Mouse (Mus musculus): ENCODE measurements at regions not wholly inside any gene's neighbourhood (a gene's known extent, or its start where the extent isn't known, plus 50 kb on each side); places are given as distances from the start of the nearest gene placed in this dataset.
A peak's percentile ranks its signal among the peaks of the same experiment; 100 is the strongest.

GRCm38 (mm10) chr2:78651549-78651948 is 216.4 kb upstream of the Ube2e3 start:
- ATAC-seq: no peak
- WGBS: 10% methylated on average over 2 of the region's 2 CpGs

GRCm38 (mm10) chr2:78640361-78640760 is 227.6 kb upstream of the Ube2e3 start:
- ATAC-seq (no peak), DNase-seq (ENCODE audit: low spot score) (no peak)
- Histone ChIP-seq H3K9ac (replicated peaks; ENCODE audit: low read depth) (no peak overlapping the region), H3K4me1 (ENCODE audit: insufficient read depth, low read depth, low read length) (no peaks in the 10 kb centered on the region), H3K9me3 (ENCODE audit: low read length) (no peaks in the 10 kb centered on the region), H3K4me3 (ENCODE audit: low read depth, low read length) (no peak overlapping the region), H3K4me2 (replicated peaks; ENCODE audit: low read depth, low read length) (no peak overlapping the region), H3K27me3 (replicated peaks; ENCODE audit: insufficient read depth, low read length) (no peaks in the 10 kb centered on the region), H3K36me3 (ENCODE audit: insufficient read depth, low read length) (no peaks in the 10 kb centered on the region), H3K27ac (ENCODE audit: low read length) (no peak overlapping the region)
- no peak for TF ChIP-seq EP300 (IDR thresholded peaks at IDR 0.05)
- TF ChIP-seq CTCF (IDR thresholded peaks at IDR 0.05): no peak
- WGBS: 72% methylated on average over 6 of the region's 6 CpGs

More at GRCm38 (mm10) chr2:78651549-78651948, 216.4 kb upstream of the Ube2e3 start:
- Histone ChIP-seq H3K36me3 (ENCODE audit: insufficient read depth, low read length) (no peaks in the 10 kb centered on the region), H3K27ac (ENCODE audit: low read length) (no peak overlapping the region), H3K4me1 (ENCODE audit: insufficient read depth, low read depth, low read length) (no peaks in the 10 kb centered on the region), H3K27me3 (replicated peaks; ENCODE audit: insufficient read depth, low read length) (no peaks in the 10 kb centered on the region), H3K4me3 (ENCODE audit: low read depth, low read length) (no peak overlapping the region), H3K9ac (replicated peaks; ENCODE audit: low read depth) (no peak overlapping the region), H3K9me3 (ENCODE audit: low read length) (no peaks in the 10 kb centered on the region), H3K4me2 (replicated peaks; ENCODE audit: low read depth, low read length) (no peak overlapping the region)
- no peak for DNase-seq (ENCODE audit: low spot score)
- TF ChIP-seq CTCF (IDR thresholded peaks at IDR 0.05): no peak
- no peak for TF ChIP-seq EP300 (IDR thresholded peaks at IDR 0.05)

- Histone ChIP-seq H3K9me3 (ENCODE audit: low read length) (no peaks in the 10 kb centered on the region), H3K4me1 (ENCODE audit: insufficient read depth, low read depth, low read length) (no peaks in the 10 kb centered on the region), H3K9ac (replicated peaks; ENCODE audit: low read depth) (no peak overlapping the region), H3K4me2 (replicated peaks; ENCODE audit: low read depth, low read length) (no peak overlapping the region), H3K36me3 (ENCODE audit: insufficient read depth, low read length) (no peaks in the 10 kb centered on the region), H3K27me3 (replicated peaks; ENCODE audit: insufficient read depth, low read length) (no peaks in the 10 kb centered on the region), H3K27ac (ENCODE audit: low read length) (no peak overlapping the region), H3K4me3 (ENCODE audit: low read depth, low read length) (no peak overlapping the region)
- TF ChIP-seq EP300 (IDR thresholded peaks at IDR 0.05): no peak
- no peak for TF ChIP-seq CTCF (IDR thresholded peaks at IDR 0.05)
- WGBS: 76% methylated on average over 4 of the region's 4 CpGs
- DNase-seq (ENCODE audit: low spot score) (no peak), ATAC-seq (no peak)
These were observed 242.7 kb upstream of the Ube2e3 start for GRCm38 (mm10) chr2:78625264-78625663.

GRCm38 (mm10) chr2:78606388-78606787 is 261.5 kb upstream of the Ube2e3 start:
- DNase-seq (ENCODE audit: low spot score) (peak; percentile 69), ATAC-seq (peak; percentile 92)
- H3K9ac ChIP-seq (replicated peaks; ENCODE audit: low read depth): no peak overlapping the region
- no peak overlapping the region for H3K4me3 ChIP-seq (ENCODE audit: low read depth, low read length)
- no peaks in the 10 kb centered on the region for H3K36me3 ChIP-seq (ENCODE audit: insufficient read depth, low read length)
- TF ChIP-seq CTCF (IDR thresholded peaks at IDR 0.05) (no peak), EP300 (IDR thresholded peaks at IDR 0.05) (0 out of 2 replicates have a peak, but pooled peaks have one; percentile 9)
- H3K27me3 ChIP-seq (replicated peaks; ENCODE audit: insufficient read depth, low read length): no peaks in the 10 kb centered on the region
- no peaks in the 10 kb centered on the region for H3K9me3 ChIP-seq (ENCODE audit: low read length)
- no peaks in the 10 kb centered on the region for H3K4me1 ChIP-seq (ENCODE audit: insufficient read depth, low read depth, low read length)
- H3K4me2 ChIP-seq (replicated peaks; ENCODE audit: low read depth, low read length): no peak overlapping the region
- H3K27ac ChIP-seq (ENCODE audit: low read length): no peak overlapping the region

DNA sequence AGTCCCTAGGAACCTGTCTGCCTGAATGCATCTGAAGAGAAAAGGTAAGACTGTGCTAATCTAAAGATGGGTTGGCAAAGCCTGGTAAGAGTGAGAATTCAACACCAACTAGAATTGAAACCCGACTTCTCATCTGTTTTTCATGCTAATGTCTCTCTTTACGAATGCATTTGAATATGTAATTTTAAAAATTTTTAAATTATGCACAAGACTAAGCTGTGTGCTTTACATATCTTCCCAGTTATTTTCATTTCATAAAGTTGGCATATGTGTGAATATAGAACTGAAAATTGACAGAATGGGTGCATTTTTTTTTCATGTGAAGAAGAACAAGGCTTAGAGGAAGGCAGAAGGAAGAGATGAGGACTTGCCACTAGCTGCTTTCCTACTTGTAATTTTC is 267.2 kb upstream of the Ube2e3 start:
- no peak for TF ChIP-seq EP300 (IDR thresholded peaks at IDR 0.05)
- TF ChIP-seq CTCF (IDR thresholded peaks at IDR 0.05): no peak
- Histone ChIP-seq H3K27ac (ENCODE audit: low read length) (no peak overlapping the region), H3K36me3 (ENCODE audit: insufficient read depth, low read length) (no peaks in the 10 kb centered on the region), H3K4me1 (ENCODE audit: insufficient read depth, low read depth, low read length) (no peaks in the 10 kb centered on the region), H3K4me3 (ENCODE audit: low read depth, low read length) (no peak overlapping the region), H3K9me3 (ENCODE audit: low read length) (no peaks in the 10 kb centered on the region), H3K9ac (replicated peaks; ENCODE audit: low read depth) (no peak overlapping the region), H3K4me2 (replicated peaks; ENCODE audit: low read depth, low read length) (no peak overlapping the region), H3K27me3 (replicated peaks; ENCODE audit: insufficient read depth, low read length) (no peaks in the 10 kb centered on the region)
- 91% methylated on average over 2 of the region's 2 CpGs for WGBS
- no peak for ATAC-seq
- no peak for DNase-seq (ENCODE audit: low spot score)

DNA sequence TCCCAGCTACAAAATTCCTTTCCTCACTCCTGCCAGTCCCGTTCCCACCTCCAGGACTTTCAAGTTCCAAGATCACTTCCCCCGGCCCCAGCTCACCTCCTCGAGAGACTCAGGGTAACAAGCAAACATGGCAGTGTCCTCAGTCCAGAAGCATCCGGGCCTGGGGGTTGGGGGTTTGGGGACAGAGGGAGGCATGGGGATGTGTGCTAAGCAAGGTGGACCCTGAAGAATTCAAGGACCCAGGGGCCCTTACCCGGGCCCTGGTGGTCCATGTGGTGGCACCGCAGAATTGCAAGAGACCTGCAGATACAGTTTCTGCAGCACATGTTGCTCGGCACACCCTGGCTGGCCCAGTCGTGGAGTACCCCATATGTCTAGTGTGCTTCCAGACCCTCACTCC is 269.9 kb upstream of the Ube2e3 start:
- WGBS: 74% methylated on average over 8 of the region's 8 CpGs
- no peak overlapping the region for H3K4me2 ChIP-seq (replicated peaks; ENCODE audit: low read depth, low read length)
- H3K9me3 ChIP-seq (ENCODE audit: low read length): no peaks in the 10 kb centered on the region
- no peak for ATAC-seq
- H3K4me1 ChIP-seq (ENCODE audit: insufficient read depth, low read depth, low read length): no peaks in the 10 kb centered on the region
- H3K4me3 ChIP-seq (ENCODE audit: low read depth, low read length): no peak overlapping the region
- no peak for DNase-seq (ENCODE audit: low spot score)
- H3K27me3 ChIP-seq (replicated peaks; ENCODE audit: insufficient read depth, low read length): no peaks in the 10 kb centered on the region
- H3K9ac ChIP-seq (replicated peaks; ENCODE audit: low read depth): no peak overlapping the region
- TF ChIP-seq EP300 (IDR thresholded peaks at IDR 0.05) (no peak), CTCF (IDR thresholded peaks at IDR 0.05) (no peak)
- H3K27ac ChIP-seq (ENCODE audit: low read length): no peak overlapping the region
- no peaks in the 10 kb centered on the region for H3K36me3 ChIP-seq (ENCODE audit: insufficient read depth, low read length)

GRCm38 (mm10) chr2:78596251-78596650 is 271.7 kb upstream of the Ube2e3 start:
- DNase-seq (ENCODE audit: low spot score) (no peak), ATAC-seq (no peak)
- Histone ChIP-seq H3K4me2 (replicated peaks; ENCODE audit: low read depth, low read length) (no peak overlapping the region), H3K4me3 (ENCODE audit: low read depth, low read length) (no peak overlapping the region), H3K27ac (ENCODE audit: low read length) (no peak overlapping the region), H3K9me3 (ENCODE audit: low read length) (no peaks in the 10 kb centered on the region), H3K4me1 (ENCODE audit: insufficient read depth, low read depth, low read length) (no peaks in the 10 kb centered on the region), H3K36me3 (ENCODE audit: insufficient read depth, low read length) (no peaks in the 10 kb centered on the region), H3K27me3 (replicated peaks; ENCODE audit: insufficient read depth, low read length) (no peaks in the 10 kb centered on the region), H3K9ac (replicated peaks; ENCODE audit: low read depth) (no peak overlapping the region)
- no peak for TF ChIP-seq EP300 (IDR thresholded peaks at IDR 0.05)
- no peak for TF ChIP-seq CTCF (IDR thresholded peaks at IDR 0.05)
- 39% methylated on average over 2 of the region's 2 CpGs for WGBS

Measured in lung, postnatal 0 days (tissue).